Mouse (Mus musculus) hindbrain, postnatal 0 days (tissue): ENCODE measurements around the gene Baz2b. TPM values are rescaled to one million over a fixed set of nuclear protein-coding genes. Genes with fewer than 3 reads are reported as not detected.

Experiments
- ATAC-seq: fragments of 200-750 bp; cut with Nextera tagmentation; 2 replicates; pipeline ENCODE4 v1.8.0; 2017; ENCODE audit warnings: mild to moderate bottlenecking, moderate TSS enrichment, moderate library complexity
- DNase-seq: peaks from one replicate; pipeline ENCODE4 v3.0.0-alpha.2; 2015; ENCODE audit warnings: low spot score
- H3K27ac ChIP-seq: fragments of 300-500 bp; sonication (generic); 2 replicates; pipeline ENCODE4 v1.5.1; 2014; ENCODE audit warnings: mild to moderate bottlenecking
- H3K27me3 ChIP-seq: fragments of 300-500 bp; sonication (generic); 2 replicates; pipeline ENCODE4 v1.6.1; 2014; ENCODE audit warnings: low read length, mixed read lengths; ENCODE audit not compliant: insufficient read depth
- H3K36me3 ChIP-seq: fragments of 300-500 bp; sonication (generic); 2 replicates; pipeline ENCODE4 v1.6.1; 2014; ENCODE audit warnings: low read length, mixed read lengths; ENCODE audit not compliant: insufficient read depth
- H3K4me1 ChIP-seq: fragments of 300-500 bp; sonication (generic); 2 replicates; pipeline ENCODE4 v1.6.1; 2014; ENCODE audit warnings: antibody characterized with exemption, low read length, mixed read lengths; ENCODE audit not compliant: insufficient read depth
- H3K4me2 ChIP-seq: fragments of 300-500 bp; sonication (generic); 2 replicates; pipeline ENCODE4 v1.6.1; 2014; ENCODE audit warnings: low read depth, mild to moderate bottlenecking, low read length, moderate library complexity, mixed read lengths
- H3K4me3 ChIP-seq: fragments of 300-500 bp; sonication (generic); 2 replicates; pipeline ENCODE4 v1.5.1; 2014; ENCODE audit warnings: low read length
- H3K9ac ChIP-seq: fragments of 300-500 bp; sonication (generic); replicated peaks from 2 replicates; pipeline ENCODE4 v1.6.1; 2014; ENCODE audit warnings: mild to moderate bottlenecking, low read length, moderate library complexity, mixed read lengths
- H3K9me3 ChIP-seq: fragments of 300-500 bp; sonication (generic); 2 replicates; pipeline ENCODE4 v1.6.1; 2016; ENCODE audit warnings: low read length, mixed read lengths
- CTCF ChIP-seq: IDR thresholded peaks from 2 replicates; pipeline ENCODE4 v1.5.1; 2016; ENCODE audit warnings: antibody characterized with exemption, control low read depth, low read depth
- WGBS: fragments of 180-500 bp; shearing (Covaris S2); extraction: QIAGEN DNeasy Blood & Tissue Kit; methylation state at CpG from one replicate; pipeline ENCODE4 v1.1.7; 2014; 5-methylcytosine and 5-hydroxymethylcytosine counted together
- polyA plus RNA-seq: library from polyadenylated mRNA; unstranded; fragments of >200 nt; fragmentation: Nextera tagmentation; extraction: Ambion mirVana; gene quantifications from 2 replicates; pipeline ENCODE4 v1.2.1, GENCODE M21; 2015
- total RNA-seq: library from RNA; depleted of rRNA; stranded (reverse); fragments of >200 nt; gene quantifications from 2 replicates; pipeline ENCODE4 v1.2.3, GENCODE M21; 2014

Baz2b gene
- total and polyA plus RNA-seq, 2 experiments from 2014 or later, result 62.3 to 71.3 TPM

DNA sequence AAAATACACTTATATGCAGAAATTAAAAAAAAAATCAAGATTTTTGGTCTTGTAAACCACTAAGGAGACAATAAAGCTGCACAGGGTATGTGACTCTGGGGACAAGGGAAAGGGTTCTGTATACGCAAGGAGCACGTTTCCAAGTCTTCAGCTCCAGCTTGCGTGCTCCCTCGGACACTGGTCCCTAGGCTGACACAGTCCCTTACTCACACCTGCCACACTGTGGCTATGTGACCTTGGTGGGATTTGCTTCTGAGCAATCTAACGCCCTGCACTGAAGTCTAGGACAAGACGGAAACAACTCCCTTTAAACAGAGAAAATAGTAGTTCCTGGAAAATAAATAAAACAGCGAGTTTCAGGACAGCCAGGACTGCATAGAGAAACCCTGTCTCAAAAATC is 253.7 kb downstream of the Baz2b start:
- TF ChIP-seq CTCF, result peak; percentile 34
- H3K4me3 ChIP-seq, result no peak overlapping the region
- H3K9me3 ChIP-seq, result no peaks in the 10 kb centered on the region
- H3K36me3 ChIP-seq, result peaks cover 11% of the 10 kb centered on the region; the same call in 1 of the 2 replicates
- no peak overlapping the region for H3K9ac ChIP-seq
- DNase-seq, result peak; percentile 17
- no peak for ATAC-seq
- H3K4me1 ChIP-seq, result no peaks in the 10 kb centered on the region
- H3K27ac ChIP-seq, result no peak overlapping the region
- no peaks in the 10 kb centered on the region for H3K27me3 ChIP-seq
- H3K4me2 ChIP-seq, result no peak overlapping the region
- WGBS, result 80% methylated on average over 7 of the region's 7 CpGs

DNA sequence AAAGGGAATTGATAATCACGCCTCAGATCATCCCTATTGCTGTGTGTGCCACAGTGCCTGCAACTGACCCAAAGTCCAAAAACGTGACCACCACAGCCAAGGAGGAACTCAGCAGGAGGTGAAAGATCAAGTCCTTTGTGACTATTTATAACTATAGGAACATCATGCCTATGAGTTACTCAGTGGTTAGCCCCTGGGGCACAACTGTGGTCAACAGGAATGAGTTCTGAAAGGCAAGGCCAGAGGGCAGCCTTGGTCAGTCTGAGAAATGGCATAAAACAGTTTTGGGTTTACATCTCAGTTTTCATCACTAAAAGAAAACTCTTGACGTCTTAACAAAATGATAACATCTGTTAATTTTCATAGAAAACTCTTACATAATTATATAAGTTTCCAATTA is 254.8 kb downstream of the Baz2b start:
- ATAC-seq (no peak), DNase-seq (no peak)
- no peak overlapping the region for H3K4me2 ChIP-seq
- no peaks in the 10 kb centered on the region for H3K27me3 ChIP-seq
- H3K4me1 ChIP-seq, result no peaks in the 10 kb centered on the region
- H3K36me3 ChIP-seq, result peaks cover 11% of the 10 kb centered on the region; the same call in 1 of the 2 replicates
- no peaks in the 10 kb centered on the region for H3K9me3 ChIP-seq
- H3K4me3 ChIP-seq, result no peak overlapping the region
- 61% methylated on average over 3 of the region's 3 CpGs for WGBS
- no peak overlapping the region for H3K9ac ChIP-seq
- H3K27ac ChIP-seq, result no peak overlapping the region
- no peak for TF ChIP-seq CTCF

DNA sequence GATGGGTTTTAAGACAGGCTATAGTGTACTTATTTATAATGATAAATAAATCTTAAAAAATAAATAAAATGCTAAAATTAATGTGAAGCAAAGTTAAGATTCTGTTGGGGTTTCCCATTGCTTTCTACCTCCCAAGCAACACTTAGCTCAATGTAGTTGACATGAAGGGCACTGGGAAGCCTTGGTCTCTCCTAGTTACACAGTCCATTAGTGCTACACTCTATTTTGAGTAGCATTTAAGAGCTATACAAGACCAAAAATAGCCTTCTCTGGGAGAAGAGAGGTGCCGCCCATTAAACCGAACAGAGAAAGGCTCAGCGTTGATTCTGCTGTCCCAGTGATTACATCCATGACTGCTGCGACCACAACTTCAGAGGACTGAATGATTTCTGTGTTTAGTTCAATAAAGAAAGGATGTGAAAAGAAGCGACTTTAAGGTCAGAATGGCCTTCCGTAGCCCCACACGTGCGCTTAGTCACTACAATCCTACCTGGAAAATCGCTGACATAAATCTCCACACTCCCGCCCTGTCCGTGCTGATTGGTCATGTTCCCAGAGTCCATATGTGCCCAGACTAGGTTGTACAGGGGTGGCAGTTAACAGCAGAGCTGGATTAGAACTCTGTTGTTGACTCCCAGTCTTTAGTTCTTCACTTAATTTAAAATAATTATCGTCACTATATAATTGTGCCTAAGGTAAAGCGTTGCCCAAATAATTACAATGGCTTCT is 257.2 kb downstream of the Baz2b start:
- no peak overlapping the region for H3K27ac ChIP-seq
- no peak overlapping the region for H3K9ac ChIP-seq
- peaks cover 11% of the 10 kb centered on the region; the same call in 1 of the 2 replicates for H3K36me3 ChIP-seq
- no peak overlapping the region for H3K4me2 ChIP-seq
- WGBS, result 93% methylated on average over 13 of the region's 13 CpGs
- DNase-seq (no peak), ATAC-seq (no peak)
- no peaks in the 10 kb centered on the region for H3K27me3 ChIP-seq
- H3K4me1 ChIP-seq, result no peaks in the 10 kb centered on the region
- no peaks in the 10 kb centered on the region for H3K9me3 ChIP-seq
- no peak for TF ChIP-seq CTCF
- H3K4me3 ChIP-seq, result no peak overlapping the region

DNA sequence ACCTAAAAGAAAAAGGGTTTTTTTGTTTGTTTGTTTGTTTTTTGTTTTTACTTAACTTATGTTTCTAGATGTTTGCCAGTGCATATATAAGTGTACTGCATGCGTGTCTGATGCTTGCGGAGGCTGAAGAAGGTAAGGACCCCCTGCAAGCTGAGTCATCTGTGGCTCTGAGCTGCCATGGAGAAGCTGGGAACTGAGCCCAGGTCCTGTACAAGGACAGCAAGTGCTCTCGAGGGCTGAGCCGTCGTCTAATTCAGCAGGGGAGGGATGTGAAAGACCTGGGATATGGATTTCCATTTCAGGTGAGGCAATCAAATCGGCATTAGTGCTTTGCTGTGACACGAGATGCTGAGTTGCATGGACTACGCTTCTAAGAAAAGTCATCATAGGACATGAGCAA is 257.9 kb downstream of the Baz2b start:
- WGBS, result 61% methylated on average over 8 of the region's 8 CpGs
- no peak for TF ChIP-seq CTCF
- no peak overlapping the region for H3K4me3 ChIP-seq
- no peak for DNase-seq
- no peak overlapping the region for H3K4me2 ChIP-seq
- ATAC-seq, result no peak
- H3K27me3 ChIP-seq, result no peaks in the 10 kb centered on the region
- no peak overlapping the region for H3K9ac ChIP-seq
- H3K9me3 ChIP-seq, result no peaks in the 10 kb centered on the region
- H3K27ac ChIP-seq, result no peak overlapping the region
- H3K36me3 ChIP-seq, result peaks cover 11% of the 10 kb centered on the region; the same call in 1 of the 2 replicates
- no peaks in the 10 kb centered on the region for H3K4me1 ChIP-seq

DNA sequence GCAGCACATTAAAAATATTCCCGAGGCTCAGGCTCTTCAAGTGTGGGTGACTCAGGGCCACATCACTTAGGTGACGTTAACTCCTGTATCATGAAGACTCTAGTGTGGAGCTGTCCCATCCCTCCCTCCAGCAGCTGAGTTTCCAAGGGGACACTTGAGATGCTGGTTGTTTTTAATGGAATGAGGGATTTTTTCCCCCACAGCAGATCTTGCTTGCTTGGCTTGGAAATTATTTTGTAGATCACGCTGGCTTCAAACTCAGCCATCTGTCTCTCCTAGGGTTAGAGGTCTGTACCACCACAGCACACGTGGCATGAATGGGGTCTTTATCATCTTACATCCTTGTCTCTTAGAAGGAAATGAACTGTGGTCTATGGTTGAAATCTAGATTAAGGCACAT is 258.5 kb downstream of the Baz2b start:
- no peak for TF ChIP-seq CTCF
- Histone ChIP-seq H3K27me3 (no peaks in the 10 kb centered on the region), H3K9ac (no peak overlapping the region), H3K4me1 (no peaks in the 10 kb centered on the region), H3K9me3 (no peaks in the 10 kb centered on the region), H3K36me3 (peaks cover 7% of the 10 kb centered on the region; the same call in 1 of the 2 replicates), H3K4me3 (no peak overlapping the region), H3K27ac (no peak overlapping the region), H3K4me2 (no peak overlapping the region)
- 71% methylated on average over 4 of the region's 4 CpGs for WGBS
- DNase-seq (no peak), ATAC-seq (no peak)

DNA sequence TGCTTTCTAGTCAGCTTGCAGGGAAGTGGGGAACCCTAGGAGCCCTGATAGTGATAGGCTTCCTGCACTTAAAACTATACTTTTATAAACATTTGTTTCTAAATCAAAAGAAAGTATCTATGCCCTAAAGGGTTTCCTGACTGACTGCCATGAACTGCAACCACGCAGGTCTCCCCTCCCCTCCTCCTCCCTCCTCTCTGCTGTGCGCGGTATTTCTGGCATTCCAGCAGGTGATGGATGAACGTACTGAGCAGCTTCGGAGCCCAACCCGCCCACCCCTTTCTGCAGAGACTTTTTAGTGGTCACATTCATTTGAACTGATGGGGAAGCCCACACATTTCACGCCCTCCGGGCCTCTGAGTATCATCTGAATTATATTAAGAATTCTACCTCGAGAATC is 273.3 kb downstream of the Baz2b start:
- H3K4me3 ChIP-seq, result no peak overlapping the region
- no peak for TF ChIP-seq CTCF
- ATAC-seq (no peak), DNase-seq (peak; percentile 10)
- no peaks in the 10 kb centered on the region for H3K9me3 ChIP-seq
- H3K27ac ChIP-seq, result no peak overlapping the region
- 23% methylated on average over 9 of the region's 9 CpGs for WGBS
- H3K27me3 ChIP-seq, result no peaks in the 10 kb centered on the region
- H3K4me2 ChIP-seq, result no peak overlapping the region
- H3K36me3 ChIP-seq, result no peaks in the 10 kb centered on the region; the same call in 1 of the 2 replicates
- H3K9ac ChIP-seq, result no peak overlapping the region
- H3K4me1 ChIP-seq, result no peaks in the 10 kb centered on the region

DNA sequence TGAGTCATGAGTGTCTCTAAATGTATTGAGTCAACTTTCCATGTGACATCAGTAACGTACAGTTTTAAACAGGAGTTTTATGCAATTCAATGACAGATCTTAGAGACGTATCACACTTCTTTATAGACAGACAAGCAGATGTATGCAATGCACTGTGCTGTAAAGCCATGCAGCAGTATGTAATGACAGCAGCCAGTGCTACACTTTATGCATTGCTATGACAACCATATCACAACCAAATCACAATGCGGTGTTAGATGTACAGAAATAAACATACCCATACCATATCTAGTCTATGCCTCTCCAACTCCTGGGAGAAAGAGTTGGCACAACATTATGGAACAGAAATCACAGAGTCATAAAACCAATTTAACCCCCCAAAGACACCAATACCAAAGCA is 276.5 kb downstream of the Baz2b start:
- Histone ChIP-seq H3K9ac (no peak overlapping the region), H3K4me3 (no peak overlapping the region), H3K27ac (no peak overlapping the region), H3K4me2 (no peak overlapping the region), H3K36me3 (no peaks in the 10 kb centered on the region), H3K4me1 (no peaks in the 10 kb centered on the region), H3K27me3 (no peaks in the 10 kb centered on the region), H3K9me3 (no peaks in the 10 kb centered on the region)
- DNase-seq (no peak), ATAC-seq (no peak)
- 91% methylated on average over 3 of the region's 3 CpGs for WGBS
- no peak for TF ChIP-seq CTCF
